Mouse (Mus musculus) right cerebral cortex, adult 2 months (tissue): ENCODE measurements around the gene Trub1.

Experiments used
- DNase-seq, 2 experiments: peaks; one replicate each; pipeline ENCODE4 v3.0.0; 2021 to 2022; ENCODE audit warnings: low spot score in 2 of 2

Gene Trub1

DNA sequence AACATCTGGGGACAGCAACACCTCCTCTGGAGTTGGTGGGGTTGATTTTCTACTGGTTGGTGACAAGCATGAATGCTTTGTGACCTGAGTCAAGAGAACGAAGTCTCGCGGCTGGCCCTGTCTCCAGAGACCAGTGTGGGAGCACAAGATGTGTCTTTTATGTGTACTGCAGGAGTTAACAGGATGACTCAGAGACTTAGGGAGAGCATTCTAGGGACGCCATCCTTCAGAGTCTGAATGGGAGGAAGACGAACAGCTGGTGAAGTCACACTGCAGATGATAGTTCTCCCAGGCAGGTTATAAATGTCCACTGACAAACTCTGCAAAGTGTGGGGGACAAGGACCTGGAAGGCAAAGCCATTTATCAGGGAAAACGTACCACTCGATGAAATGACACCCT lies 11.2 kb upstream of the Trub1 start:
- peak; percentile 11 to 20 for DNase-seq

DNA sequence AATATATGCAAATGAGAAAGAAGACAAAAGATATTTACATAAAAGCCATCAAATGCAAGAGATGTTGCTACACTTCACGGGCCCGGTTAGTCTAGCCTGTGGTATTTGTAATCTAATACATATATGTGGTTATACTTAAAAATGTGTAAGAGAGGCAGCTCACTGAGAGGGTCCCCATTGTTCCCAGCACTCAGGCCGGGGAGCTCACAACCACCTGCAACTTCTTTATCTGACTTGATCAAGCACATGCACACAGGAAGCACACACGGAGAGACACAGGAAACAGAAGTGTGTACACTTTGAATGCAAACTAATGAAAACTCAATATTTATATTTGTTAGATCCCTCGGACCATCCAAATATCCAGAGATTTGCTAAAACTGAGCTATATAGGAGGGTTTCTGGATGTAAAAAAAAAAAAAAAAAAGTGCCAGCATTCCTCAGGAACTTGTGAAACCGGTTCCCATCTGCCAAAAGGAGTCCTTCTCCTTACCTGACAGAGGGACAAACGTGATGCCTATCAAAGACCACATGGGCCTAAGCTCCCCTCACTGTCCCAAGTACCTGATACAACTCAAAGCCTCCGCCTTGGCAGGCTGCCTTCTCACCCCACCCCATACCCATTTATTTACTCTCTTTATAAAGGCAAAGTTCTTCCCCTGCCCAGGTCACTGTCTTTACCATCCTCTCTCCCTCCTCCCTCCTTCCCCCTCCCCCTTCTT lies 9.6 kb upstream of the Trub1 start:
- DNase-seq, result no peak

DNA sequence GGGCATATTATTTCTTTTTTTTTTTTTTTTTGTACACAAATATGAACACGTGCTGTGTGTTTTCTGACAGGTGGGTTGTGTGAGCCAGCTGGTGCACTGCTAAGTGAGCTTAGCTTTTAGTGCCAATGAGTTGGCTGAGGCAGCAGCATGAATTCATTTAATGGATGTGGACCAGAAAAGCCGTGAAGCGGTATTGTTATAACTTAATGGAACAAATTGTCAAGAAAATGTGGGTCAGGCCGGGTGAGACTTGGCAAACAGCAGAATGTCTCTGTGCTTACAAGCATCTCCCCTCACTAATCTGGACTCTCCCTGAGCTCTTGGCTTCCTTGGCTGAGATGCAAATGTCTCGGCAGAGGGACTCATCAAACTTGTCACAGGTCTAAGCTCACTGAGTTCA lies 7.7 kb upstream of the Trub1 start:
- peak; percentile 17 to 47 for DNase-seq

DNA sequence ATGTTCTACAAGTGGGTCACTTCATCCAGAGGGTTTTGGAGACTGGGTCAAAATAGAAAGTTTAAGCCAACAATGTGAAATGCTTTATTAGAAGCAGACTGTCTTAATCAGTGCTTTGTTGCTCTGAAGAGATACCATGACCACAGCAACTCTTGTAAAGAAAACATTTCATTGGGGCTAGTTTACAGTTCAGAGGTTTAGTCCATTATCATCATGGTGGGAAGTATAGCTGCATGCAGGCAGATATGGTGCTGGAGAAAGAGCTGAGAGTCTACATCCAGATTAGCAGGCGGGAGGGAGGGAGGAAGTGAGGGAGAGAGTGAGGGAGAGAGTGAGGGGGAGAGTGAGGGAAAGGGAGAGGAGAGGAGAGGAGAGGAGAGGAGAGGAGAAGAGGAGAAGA lies 1.9 kb upstream of the Trub1 start:
- no peak for DNase-seq

DNA sequence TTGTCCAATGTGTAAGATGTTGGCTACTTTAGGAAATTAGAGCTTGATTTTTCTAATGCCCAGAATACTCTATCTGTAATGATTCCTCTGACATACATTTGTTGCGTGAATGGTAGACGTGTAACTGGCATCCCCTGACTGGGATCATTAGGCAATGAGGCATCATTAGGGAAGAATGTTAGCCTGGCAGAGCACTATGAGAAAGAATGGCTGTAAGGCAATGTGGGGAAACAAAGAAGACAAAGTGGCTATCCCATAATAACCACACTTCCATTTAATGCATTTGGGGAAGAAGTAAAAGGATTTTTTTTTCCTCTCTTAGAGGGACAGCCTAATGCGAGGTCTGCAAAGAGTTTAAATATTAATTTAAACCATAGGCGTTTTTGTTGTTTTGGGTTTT lies 950 bp upstream of the Trub1 start:
- DNase-seq, result no peak

DNA sequence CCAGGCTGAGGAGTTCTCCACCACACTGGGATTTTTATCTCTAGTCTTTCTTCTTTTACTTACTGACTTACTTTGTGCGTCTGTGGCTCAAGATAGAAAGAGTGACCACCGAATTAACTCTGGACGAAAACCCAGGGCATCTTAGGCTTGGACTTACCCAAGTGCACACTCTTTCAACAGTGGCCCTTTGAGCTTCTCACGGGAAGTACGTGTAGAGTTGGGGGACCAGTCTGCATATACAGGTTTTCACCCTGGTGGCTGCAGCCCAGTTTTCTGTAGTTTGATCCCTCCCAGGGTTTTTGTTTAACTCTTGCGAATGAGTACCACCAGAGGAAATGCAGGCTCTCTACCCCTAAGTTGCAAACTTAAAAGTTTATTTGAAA lies 497 bp downstream of the Trub1 start:
- no peak for DNase-seq

DNA sequence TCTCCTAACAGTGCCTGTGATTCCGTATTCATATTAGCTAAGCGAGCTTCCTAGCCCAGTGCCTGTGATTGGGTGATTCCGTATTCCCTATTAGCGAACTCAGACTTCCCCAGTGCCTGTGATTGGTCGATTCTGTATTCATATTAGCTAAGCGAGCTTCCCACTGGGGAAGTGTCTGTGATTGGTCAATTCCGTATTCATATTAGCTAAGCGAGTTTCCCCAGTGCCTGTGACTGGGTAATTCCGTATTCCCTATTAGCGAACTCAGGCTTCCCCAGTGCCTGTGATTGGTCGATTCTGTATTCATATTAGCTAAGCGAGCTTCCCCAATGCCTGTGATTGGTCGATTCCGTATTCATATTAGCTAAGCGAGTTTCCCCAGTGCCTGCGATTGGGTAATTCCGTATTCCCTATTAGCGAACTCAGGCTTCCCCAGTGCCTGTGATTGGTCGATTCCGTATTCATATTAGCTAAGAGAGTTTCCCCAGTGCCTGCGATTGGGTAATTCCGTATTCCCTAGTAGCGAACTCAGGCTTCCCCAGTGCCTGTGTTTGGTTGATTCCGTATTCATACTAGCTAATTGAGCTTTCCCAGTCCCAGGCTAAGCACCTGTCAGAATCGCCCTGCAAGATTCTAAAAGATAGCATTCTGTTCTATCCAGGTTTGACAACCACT lies 2.7 kb downstream of the Trub1 start:
- no peak for DNase-seq

DNA sequence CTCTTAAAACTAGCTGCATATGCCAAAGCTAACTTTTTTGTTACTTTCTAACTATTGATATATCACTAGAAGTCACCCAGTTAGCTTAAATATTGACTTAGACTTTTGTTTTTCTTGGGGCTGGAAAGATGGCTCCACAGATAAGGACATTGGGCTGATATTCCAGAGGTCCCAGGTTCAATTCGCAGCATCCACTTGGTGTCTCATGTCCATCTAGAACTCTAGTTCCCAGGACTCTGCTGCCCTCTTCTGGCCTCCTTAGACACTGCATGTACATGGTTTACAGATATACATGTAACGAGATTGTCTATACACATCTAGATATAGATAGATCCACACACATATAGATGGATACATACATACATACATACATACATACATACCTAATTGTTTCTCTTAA lies 4.4 kb downstream of the Trub1 start:
- peak in 1 of 2 experiments; percentile 61 for DNase-seq

DNA sequence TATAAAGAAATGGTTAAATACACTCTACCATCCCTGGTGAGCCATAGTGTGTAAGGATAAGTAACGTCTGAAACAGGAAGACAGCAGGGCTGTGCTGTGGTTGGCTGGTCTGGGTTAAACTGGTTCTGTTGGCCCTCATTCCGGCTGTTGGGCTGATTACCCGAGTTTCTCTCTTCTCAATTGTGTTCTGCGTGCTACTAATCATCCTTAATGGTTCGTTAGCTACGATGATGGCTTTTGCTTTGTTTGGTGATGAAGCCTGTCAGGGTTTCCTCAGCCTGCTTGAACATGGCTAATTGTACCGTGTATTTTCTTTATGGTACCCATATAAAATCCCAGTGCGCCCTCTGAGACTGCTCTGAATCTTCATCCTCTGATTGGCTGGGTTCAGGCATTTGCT lies 11.0 kb downstream of the Trub1 start:
- DNase-seq, result no peak

DNA sequence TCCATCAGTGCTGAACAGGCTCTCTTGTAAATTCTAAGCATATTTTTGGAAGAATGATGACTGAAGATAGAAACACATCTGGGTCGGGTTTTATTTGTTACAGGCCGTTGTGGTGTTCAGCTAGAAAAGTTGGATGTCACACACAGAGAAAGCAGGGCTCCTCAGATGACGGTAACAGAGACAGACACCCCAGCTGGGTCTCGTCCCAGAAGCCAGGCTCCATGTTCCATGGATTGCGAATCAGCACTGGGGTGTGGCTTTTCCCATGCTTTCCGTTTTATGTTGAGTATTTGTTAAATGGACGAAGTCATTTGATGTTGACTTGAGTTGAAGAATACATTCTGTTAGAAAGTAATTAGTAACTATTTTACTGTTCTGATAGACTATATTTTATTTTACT lies 13.0 kb downstream of the Trub1 start:
- DNase-seq, result no peak

DNA sequence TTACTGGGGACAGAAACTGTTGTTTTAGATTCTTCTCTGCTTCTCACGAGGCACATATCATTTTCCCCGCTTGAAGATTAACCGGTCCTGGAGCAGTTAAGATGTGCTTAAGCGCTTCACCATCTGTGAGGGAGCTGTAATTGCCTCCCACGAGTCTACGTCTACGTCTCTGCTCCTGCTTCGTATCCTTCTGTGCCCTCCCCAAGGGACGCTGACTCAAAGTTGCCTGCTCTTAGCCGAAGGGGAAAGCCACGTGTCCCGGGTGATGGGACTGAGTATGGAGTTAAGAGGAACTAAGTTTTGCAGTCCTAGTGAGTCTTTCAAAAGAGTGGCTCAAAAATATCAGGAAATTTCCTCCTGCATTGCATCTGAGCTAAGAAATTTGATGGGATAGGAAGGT lies 18.3 kb downstream of the Trub1 start:
- DNase-seq, result peak; percentile 57 to 62

DNA sequence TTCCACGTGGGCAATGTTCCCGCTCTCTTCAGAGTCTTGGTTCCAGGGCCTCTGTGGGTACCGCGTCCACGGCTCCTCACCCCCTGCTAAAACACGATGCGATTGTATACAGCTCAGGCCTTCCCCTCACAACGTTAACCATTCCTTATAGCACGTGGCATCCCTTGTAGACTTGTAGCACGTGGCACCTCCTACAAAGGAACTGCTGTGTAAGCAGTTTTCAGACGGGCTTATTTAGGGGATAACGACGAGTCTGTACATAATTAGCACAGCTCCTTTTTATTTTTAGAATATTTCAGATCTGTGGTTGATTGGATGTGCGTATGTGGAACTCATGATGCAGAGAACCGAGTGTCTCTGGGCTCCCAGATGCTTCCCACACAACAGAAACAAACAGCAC lies 19.5 kb downstream of the Trub1 start:
- DNase-seq, result no peak

DNA sequence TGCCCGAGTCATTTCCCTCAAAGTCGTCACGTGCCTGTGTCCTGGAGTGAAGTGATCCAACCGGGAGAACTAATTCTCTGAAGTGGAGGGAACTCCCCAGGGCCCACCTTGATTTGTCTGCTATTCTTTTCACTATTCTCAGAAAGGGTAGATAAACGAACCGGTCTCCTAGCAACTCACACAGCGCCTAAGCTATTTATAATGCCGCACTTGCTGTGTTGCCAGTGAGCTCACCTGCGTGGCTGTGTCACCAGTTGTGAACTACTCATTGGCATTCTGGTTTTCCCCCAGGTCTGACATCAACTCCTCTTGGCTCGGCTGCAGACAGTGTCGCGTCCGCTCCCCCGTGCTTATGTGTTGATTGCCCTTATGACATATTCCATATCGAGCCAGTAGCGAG lies 20.6 kb downstream of the Trub1 start:
- DNase-seq, result peak in 1 of 2 experiments; percentile 38

DNA sequence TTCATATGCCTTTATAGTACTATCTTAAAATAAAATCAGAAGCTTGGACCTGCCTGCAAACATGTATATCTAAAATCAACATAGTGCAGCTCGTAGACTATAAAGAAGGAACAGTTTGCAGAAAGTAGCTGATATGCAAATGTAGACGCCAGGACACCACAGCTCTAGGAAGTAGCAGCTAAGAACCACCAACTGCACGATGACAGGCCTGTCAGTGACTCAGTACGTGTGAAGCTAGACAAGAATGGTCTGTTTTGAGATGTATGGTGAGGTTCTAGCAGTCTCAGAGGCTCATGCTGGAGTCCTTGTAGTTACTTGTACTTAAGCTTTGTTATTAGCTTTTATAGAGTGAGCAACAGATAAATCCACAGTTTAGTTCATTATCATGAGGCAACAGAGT lies 22.6 kb downstream of the Trub1 start:
- DNase-seq, result no peak

DNA sequence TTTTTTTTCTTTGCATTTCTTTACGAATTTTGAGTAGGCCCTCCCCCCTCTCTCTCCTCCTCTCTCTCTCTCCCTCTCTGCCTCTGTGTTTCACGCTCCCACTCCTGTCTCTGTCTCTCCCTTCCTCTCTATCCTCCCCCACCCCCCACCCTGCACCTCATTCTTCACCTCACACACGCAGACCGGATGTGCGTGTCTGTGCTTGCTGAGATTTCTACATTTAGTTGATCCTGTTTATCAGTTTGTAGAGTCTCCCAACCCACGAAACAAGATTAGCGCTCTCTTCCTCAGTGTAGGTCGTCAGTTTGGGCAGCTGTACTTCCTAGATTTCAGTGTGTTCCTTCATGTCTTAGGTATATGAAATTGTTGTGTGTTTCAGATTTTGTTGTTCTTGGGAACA lies 24.6 kb downstream of the Trub1 start:
- no peak for DNase-seq

DNA sequence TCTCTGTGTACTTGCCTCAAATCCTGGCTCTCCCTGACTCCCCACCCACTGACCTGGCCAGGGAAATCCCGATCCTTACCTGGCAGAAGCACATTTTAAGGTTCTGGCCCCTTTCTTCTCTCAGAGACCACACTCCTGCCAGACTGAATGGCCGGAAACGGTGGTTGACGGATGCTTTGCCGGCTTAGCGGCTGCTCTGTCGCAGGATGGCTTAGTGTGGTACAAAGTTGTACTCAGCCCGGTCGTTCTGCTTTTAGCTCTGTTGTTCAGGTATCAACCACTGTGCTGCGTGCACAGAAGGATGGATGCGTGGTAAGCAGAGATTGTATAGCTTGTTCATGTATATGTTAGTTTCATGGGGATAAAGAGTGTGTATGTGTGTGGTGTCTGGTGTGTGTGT lies 25.3 kb downstream of the Trub1 start:
- DNase-seq, result no peak

DNA sequence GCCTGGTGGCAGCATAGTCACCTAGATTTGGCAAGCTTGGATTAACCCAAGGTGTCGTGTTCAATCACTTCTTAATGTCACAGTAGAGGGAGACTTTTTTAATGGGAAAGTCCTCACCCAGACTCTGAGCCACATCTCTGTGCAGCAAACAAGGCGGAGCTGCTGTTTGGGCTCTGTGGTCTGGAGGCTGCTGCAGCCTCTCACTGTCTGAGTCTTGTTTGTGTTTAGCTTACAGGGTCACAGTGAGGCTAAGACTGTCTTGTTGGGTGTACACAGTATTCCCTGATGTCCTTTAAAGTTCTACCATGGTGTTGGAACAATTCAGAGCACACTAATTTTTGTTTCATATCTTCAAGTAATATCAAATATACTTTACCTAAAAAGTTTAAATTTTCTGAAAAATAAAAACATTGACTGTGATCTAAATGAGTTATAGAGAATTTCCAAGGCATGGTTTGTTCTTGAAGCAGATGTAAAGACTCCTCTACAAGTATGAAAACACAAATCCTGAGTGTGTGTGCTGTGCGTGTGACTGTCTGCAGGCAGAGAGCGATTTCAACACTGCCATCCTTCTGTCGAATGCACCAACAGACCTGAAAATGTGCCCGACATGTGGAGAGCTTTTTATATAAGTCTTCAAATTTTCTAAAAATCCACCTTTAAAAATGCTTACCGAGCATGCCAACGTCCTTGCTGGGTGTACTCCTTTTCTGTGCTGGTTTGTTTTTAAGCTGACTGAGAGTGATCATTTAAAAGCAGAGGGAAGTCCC lies 27.4 kb downstream of the Trub1 start:
- no peak for DNase-seq

DNA sequence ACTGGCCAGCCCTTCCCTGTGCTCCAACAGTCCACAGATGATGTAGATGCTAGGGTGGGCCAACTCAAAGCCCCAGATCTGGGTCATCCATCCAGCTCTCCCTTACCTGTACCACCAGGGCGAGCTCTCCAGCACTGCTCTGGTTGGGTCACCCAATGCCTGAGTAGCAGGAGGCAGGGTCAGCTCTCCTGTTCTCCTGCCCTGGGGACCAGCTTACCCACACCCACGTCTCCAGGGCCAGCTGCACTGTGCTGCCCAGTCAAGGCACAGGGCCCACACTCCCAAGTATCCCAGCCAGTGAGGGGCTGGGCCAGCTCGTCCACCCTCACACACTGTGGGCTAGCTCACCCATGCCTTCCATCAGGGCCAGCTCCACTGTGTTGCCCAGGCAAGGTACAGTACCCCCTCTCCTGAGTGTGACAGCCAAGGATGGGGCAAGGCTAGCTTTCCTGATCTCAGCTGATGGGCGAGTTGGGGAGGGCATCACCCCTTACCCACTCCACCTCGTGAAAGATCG lies 29.1 kb downstream of the Trub1 start:
- DNase-seq, result no peak

DNA sequence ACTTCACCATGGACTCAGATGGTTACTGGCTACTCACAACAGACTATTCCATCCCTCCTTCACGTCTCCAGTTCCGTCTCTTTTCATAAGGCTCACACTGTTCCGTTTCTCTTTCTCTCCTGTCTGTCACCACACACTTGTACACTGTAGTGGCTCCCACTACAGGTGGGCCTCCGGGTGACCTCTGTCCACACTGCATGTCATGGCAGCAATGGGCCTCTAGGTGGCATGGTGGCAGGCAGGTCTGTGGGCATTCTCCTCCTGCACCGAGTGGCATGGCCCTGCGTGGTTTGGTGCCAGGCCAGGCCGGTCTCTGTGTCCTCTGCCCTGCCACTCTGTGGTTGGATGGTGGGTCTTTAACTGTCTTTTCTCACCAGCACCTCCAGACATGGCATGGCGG lies 30.1 kb downstream of the Trub1 start:
- peak in 1 of 2 experiments; percentile 24 for DNase-seq

DNA sequence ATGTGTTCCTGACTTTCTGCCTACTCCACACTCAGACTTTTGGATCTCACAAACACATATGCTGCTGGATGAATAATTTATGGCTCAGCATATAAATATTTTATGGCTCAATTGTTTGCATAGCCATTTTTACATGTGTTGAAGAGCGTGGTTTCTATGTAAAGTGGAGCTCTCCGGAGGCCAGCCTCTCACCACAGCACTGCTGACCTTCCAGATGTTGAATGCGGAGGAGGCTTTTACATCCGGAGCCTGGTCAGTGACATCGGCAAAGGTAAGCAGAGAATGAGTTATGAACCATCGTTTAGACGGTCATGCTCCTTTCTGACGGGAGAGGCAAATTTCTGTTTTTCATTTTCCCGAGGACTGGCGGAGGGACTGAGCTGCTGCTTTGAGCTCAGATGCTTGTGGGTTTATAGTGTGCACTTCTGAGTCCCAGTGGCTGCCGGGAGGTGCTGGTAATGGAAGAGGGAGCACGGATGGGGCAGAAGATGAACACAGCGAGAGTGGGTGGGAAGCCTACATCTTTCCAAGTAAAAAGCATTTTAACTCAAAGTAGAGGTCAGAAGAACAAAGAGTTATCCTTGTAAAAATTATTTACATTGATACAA lies 34.4 kb downstream of the Trub1 start:
- DNase-seq, result no peak

DNA sequence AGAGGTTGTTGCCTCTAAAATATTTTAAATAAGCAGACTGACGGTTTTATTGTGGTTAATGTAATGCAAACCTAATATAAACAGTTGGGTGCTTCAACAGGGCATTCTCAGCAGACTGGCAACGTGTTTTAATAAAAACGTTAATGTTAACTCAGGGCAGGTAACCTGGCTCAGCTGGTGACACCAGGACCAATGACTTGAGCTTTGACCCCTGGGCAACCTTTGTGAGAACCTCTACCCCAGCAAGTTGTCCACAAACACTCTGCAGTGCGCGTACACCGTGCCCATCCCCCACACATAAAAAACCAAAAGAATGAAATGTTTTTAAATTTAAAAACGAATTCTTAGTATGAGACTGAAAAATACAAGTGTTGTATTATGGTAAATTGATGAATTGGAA lies 36.8 kb downstream of the Trub1 start:
- no peak for DNase-seq

DNA sequence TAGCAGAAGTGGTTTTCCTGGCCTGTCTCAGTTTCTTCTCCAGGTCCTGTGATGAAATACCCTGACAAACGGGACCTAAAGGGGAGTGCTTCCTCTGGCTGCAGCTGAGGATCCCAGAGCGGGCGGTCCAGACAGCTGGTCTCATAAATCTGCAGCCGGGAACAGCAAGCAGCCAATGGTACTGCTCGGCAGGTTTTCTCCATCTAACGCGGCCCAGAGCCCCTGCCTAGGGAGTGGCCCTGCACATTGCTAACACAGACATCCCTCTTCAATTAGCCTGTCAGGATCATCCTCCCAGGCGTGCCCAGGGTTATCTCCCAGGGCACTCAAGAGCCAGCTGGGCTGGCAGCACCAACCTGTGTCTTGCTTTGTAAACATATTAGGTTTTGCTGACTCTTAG lies 38.3 kb downstream of the Trub1 start:
- DNase-seq, result no peak
